Mouse (Mus musculus): ENCODE measurements around the gene Map2k2.
"Not testable (repeated sequence)": the region's sequence is repeated elsewhere in the genome, so short reads cannot be mapped to it uniquely, and the experiment has no call there.

The Map2k2 gene

GRCm38 (mm10) chr10:81177491-81177925 lies 71.8 kb downstream of the Map2k2 start:
- peak; percentile 65 for DNase-seq

DNA sequence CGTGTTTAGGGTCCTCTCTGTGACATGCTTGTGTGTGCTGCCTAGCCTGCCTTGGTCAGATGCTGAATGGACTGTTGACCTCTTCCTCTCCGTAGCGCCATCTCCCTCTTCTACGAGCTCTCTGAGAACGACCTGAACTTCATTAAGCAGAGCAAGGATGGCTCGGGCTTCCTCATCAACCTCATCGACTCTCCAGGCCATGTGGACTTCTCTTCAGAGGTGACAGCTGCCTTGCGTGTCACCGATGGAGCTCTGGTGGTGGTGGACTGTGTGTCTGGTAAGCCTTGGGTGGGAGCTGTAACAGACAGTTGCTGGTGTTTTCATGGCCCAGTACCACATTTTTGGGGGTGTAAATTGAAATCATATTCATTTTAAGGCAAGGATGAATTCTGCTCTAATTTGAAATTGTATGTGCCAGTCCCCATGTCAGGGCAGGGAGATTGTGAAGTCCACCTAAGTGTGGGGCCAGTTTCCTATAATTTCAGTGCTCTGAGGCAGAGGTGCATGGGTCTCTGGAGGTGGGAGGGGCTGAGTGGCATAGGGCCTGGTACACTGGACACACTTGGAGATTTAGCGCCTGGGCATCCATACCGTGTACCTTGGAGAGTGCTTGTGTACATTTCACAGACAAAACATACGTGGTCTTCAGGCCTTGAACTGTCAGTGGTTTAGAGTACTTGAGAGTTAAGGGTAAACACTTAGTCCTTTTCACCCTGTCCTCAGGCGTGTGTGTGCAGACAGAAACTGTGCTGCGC lies 72.4 kb downstream of the Map2k2 start:
- DNase-seq = no peak

DNA sequence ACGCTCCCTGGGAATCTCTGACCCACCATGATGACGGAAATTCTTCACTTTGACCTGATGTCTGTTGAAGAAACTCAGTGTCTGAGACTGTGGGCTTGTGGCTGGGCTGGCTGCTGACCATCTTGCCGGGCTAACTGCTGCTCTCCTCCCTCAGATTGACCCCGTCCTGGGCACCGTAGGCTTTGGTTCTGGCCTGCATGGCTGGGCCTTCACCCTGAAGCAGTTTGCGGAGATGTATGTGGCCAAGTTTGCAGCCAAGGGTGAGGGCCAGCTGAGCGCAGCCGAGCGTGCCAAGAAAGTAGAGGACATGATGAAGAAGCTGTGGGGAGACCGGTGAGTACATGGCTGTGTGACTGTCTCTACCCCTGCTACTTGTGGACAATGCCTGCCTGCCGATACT lies 73.2 kb downstream of the Map2k2 start:
- no peak for DNase-seq

DNA sequence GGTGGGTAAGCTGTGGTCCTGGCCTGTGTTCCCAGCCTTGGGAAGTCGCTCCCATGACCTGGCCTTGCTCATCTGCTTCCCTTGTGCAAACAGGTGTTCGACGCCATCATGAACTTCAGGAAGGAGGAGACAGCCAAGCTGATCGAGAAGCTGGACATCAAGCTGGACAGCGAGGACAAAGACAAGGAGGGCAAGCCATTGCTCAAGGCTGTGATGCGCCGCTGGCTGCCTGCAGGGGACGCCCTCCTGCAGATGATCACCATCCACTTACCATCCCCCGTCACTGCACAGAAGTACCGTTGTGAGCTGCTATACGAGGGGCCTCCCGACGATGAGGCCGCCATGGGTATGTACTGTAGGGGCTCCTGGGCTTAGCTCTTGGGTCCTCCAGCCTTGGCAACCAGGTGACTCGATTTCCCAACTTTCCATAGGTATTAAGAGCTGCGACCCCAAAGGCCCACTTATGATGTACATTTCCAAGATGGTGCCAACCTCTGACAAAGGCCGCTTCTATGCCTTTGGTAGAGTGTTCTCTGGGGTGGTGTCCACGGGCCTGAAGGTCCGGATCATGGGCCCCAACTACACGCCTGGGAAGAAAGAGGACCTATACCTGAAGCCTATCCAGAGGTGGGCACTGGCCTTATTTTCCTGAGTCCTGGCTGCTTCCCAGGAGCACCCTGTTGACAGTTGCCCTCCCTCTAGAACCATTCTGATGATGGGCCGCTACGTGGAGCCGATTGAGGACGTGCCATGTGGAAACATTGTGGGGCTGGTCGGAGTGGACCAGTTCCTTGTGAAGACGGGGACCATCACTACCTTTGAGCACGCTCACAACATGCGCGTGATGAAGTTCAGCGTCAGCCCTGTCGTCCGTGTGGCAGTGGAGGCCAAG lies 74.0 kb downstream of the Map2k2 start:
- DNase-seq = no peak

- no peak for DNase-seq
Measured at GRCm38 (mm10) chr10:81180946-81181345, 75.2 kb downstream of the Map2k2 start.

- not testable (repeated sequence) for DNase-seq
Measured at GRCm38 (mm10) chr10:81181860-81182259, 76.1 kb downstream of the Map2k2 start.

DNA sequence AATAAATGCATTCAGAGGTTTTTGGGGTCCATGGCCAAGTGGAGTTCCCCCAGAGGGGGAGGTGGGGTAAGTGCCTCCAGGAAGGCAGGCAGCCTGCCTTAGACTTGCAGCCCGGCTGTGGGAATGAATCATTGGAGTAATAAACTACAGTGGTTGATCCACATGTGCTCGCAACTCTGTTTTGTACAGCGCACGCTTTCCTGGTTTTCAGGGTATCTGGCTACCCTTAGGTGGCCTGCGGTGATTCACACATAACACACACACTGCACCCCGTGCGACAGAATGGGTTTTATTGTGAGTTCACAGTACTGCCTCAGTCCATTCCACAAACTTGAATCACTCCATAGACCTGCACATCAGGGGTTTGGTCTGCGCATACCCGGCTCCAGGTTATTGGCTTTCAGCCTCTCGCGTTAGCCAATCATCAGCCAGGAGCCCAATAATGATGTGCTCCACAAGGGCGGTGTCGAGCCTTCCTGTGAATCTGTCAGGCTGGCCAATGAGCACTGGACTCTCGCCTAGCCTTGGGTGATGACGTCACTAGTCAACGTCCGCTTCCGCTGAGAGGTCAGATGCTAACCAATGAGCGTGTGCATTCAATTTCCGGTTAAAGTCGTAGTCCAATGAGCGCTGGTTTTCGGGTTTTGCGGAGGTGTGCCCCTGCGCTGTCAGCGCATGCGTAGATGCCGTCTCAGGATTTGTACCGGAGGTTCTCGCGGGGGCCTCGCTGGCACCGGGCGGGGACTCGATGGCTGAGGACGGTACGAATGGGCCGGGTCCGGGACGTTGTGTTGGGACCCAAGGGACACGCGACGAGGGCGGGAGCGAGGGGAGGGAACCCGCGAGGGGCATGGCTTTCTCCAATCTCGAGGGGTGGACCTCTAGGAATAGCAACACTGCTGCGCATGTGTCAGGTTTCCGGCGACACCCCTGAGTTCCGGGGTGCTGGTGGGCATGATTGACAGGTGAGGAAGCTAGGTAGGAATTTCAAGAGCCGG lies 76.9 kb downstream of the Map2k2 start, which contains the start of gene Dapk3:
Gene Dapk3 (plus strand): TSS at position 670 of the 998 bp plus-strand sequence.
- DNase-seq = peak; percentile 97

Data from liver (tissue).